Mouse (Mus musculus): ENCODE data around the gene Tespa1.
"Not testable (repeated sequence)": the region's sequence is repeated elsewhere in the genome, so short reads cannot be mapped to it uniquely, and the experiment has no call there.

Tespa1 gene

GRCm38 (mm10) chr10:130344056-130344455 is 21.4 kb downstream of the Tespa1 start:
- DNase-seq (ENCODE audit: inconsistent age in 2 of 2, low spot score in 1 of 2): no peak

GRCm38 (mm10) chr10:130363438-130364164 is 40.9 kb downstream of the Tespa1 start:
- DNase-seq (ENCODE audit: inconsistent age in 2 of 2, low spot score in 1 of 2): peak in 1 of 2 experiments; percentile 44

DNA sequence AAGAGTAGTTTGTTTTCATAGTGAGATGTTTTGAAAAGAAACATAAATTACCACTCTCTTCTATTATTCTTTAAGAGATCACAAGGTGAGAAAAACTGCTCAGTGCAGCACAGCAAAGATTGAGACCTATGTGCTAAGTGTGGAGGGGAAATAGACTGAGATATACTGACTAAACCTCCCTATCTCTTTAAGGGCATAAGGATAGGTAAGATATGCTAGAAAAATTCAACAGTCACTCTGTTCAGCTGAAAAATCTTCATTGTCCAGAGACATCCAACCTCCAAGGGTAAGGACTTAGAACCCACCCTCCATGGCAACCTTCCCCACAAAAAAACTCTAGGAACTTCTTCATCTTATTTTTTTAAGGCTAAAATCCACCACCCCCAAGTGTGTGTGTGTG is 42.1 kb downstream of the Tespa1 start:
- DNase-seq (ENCODE audit: inconsistent age in 2 of 2, low spot score in 1 of 2): no peak

- no peak for DNase-seq (ENCODE audit: inconsistent age in 2 of 2, low spot score in 1 of 2)
These were observed 45.7 kb downstream of the Tespa1 start for GRCm38 (mm10) chr10:130368384-130368783.

DNA sequence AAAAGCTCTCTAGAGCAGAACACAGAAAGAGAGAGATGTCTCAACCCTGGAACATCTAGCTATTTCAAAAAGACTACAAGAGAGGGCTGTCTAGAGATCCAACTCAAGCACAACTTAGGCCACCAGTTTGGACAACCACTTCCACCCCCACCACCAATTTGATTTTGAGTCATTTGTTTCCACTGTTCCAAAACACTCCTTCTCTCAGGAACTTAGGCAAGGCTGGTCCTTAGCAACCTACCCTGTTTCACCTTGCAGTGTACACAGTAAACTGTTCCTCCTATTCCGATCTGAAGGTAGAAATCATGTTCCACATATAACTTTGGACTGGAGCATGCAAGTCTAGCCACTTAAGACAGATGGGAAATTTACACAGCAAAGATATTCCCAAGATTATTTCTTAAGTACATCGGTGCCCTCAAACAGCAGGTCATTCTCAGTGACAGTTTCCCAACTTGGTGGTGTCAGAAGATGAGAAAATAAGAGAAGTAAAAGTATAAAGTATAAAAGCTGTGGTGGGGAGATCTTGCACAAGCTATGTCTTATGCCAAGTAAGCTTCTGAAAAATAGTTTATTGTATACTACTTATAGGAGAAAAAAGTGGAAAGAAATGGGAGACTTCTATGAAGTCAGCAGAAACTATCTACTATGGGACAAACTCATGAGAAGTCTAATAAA is 47.5 kb downstream of the Tespa1 start:
- no peak for DNase-seq (ENCODE audit: inconsistent age in 2 of 2, low spot score in 1 of 2)

DNA sequence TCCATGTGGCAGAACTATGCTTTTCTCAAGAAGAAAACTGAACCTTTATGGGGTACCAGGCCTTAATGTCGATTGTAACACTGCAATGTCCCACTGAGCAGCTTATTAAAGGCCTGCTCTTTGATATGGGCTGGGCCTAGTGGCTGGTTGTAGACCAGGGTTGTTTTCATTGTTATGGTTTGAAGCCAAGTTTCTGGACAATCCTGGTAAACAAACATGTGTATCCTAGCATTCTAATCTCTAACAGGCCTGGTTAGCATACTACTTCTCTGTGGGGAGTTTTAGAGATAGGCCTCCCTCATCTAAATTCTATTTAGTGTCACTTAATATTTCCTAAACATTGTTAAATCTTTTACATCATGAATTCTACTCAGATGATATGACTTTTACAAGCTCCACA is 49.0 kb downstream of the Tespa1 start:
- no peak for DNase-seq (ENCODE audit: inconsistent age in 2 of 2, low spot score in 1 of 2)

GRCm38 (mm10) chr10:130372491-130373173 is 50.0 kb downstream of the Tespa1 start:
- peak; percentile 9 to 38 for DNase-seq (ENCODE audit: inconsistent age in 2 of 2, low spot score in 1 of 2)

GRCm38 (mm10) chr10:130375145-130375544 is 52.5 kb downstream of the Tespa1 start:
- DNase-seq (ENCODE audit: inconsistent age in 2 of 2, low spot score in 1 of 2): no peak

DNA sequence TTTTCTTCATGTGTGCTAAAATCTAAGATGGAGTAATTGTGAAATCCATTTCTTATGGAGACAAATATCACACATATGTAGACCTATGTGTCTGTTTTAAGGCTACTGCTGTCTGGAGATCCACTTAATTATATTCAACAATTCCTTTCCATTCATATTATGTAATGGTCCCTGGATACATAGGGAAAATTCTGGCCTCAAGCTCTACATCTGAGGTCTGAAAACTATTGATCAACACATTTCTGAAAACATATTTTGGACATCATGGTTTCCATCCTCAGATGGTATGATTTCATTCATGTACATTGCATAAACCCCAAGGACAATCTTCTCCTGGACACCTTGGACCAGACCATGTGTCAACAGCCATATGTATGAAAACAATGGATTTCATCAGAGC is 71.6 kb downstream of the Tespa1 start, which contains the start of gene Vmn2r84:
TSS of gene Vmn2r84 (minus strand) at position 101 of the 400 bp plus-strand sequence.
- no peak for DNase-seq (ENCODE audit: inconsistent age in 2 of 2, low spot score in 1 of 2)

- not testable (repeated sequence) for DNase-seq (ENCODE audit: inconsistent age in 2 of 2, low spot score in 1 of 2)
These were observed 89.6 kb downstream of the Tespa1 start for GRCm38 (mm10) chr10:130412167-130412698.
